Mouse (Mus musculus): ENCODE measurements around the gene Gm49387. TPM values are rescaled to one million over a fixed set of nuclear protein-coding genes. Genes with fewer than 3 reads are reported as not detected.

Gene Gm49387
- polyA plus RNA-seq, 1 experiment from 2014 or later = 0.94 TPM

GRCm38 (mm10) chr14:31510322-31510721, 130.4 kb downstream of the Gm49387 start:
- no peak for ATAC-seq
- no peak overlapping the region for H3K9ac ChIP-seq (ENCODE audit: low read depth, low read length)
- no peaks in the 10 kb centered on the region for H3K4me1 ChIP-seq (replicated peaks; ENCODE audit: control insufficient read depth, insufficient read depth, low read length)
- peaks cover 41% of the 10 kb centered on the region for H3K36me3 ChIP-seq (ENCODE audit: control insufficient read depth, insufficient read depth)
- H3K27me3 ChIP-seq (replicated peaks; ENCODE audit: control insufficient read depth, insufficient read depth, low read length) = no peaks in the 10 kb centered on the region
- H3K4me3 ChIP-seq (ENCODE audit: low read depth, low read length) = no peak overlapping the region
- TF ChIP-seq CTCF (IDR thresholded peaks at IDR 0.05; ENCODE audit: low read depth) = no peak
- H3K27ac ChIP-seq (ENCODE audit: low read depth, low read length) = no peak overlapping the region
- no peak overlapping the region for H3K4me2 ChIP-seq (replicated peaks; ENCODE audit: low read depth)
- no peaks in the 10 kb centered on the region for H3K9me3 ChIP-seq (ENCODE audit: control insufficient read depth)
- 91% methylated on average over 3 of the region's 3 CpGs for WGBS

DNA sequence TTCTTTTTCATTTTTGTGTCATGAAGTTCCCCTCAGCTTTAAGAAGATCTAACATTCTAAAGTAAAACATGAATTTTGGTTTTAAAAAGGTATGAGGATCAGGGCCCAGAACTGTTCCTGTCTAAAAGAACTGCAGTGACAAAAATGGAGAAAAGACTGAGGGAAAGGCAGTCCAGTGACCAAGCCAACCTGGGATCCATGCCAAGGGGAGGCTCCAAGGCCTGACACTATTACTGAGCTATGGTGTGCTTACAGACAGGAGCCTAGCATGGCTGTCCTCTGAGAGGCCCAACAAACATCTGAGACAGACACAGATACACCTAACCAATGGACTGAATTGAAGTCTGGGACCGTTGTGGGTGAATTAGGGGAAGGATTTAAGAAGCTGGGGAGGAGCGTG, 130.8 kb downstream of the Gm49387 start:
- no peak overlapping the region for H3K4me3 ChIP-seq (ENCODE audit: low read depth, low read length)
- ATAC-seq = no peak
- H3K9me3 ChIP-seq (ENCODE audit: control insufficient read depth) = no peaks in the 10 kb centered on the region
- peaks cover 44% of the 10 kb centered on the region for H3K36me3 ChIP-seq (ENCODE audit: control insufficient read depth, insufficient read depth)
- H3K4me2 ChIP-seq (replicated peaks; ENCODE audit: low read depth) = no peak overlapping the region
- no peaks in the 10 kb centered on the region for H3K27me3 ChIP-seq (replicated peaks; ENCODE audit: control insufficient read depth, insufficient read depth, low read length)
- no peak for TF ChIP-seq CTCF (IDR thresholded peaks at IDR 0.05; ENCODE audit: low read depth)
- H3K9ac ChIP-seq (ENCODE audit: low read depth, low read length) = no peak overlapping the region
- no peak overlapping the region for H3K27ac ChIP-seq (ENCODE audit: low read depth, low read length)
- WGBS = 100% methylated on average over 2 of the region's 2 CpGs
- no peaks in the 10 kb centered on the region for H3K4me1 ChIP-seq (replicated peaks; ENCODE audit: control insufficient read depth, insufficient read depth, low read length)

DNA sequence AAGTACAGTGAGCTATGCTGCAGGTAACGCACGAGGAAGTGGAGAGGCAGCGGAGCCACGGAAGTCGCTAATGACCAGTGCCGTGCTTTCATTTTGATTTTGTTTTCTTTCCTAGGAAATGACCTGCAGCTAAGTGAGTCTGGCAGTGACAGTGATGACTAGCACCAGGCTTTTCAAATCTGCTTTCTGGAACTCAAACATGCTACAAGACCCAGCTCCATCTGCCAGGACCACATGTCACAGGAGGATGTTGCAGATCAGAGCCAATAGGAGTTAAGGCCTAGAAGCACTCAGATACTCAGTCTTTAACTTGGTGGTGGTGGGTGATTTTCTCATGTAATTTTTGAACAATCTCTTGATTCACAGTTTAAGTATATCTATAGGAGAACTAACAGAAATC, 134.2 kb downstream of the Gm49387 start:
- H3K9me3 ChIP-seq (ENCODE audit: control insufficient read depth) = no peaks in the 10 kb centered on the region
- no peak overlapping the region for H3K27ac ChIP-seq (ENCODE audit: low read depth, low read length)
- H3K4me3 ChIP-seq (ENCODE audit: low read depth, low read length) = no peak overlapping the region
- H3K36me3 ChIP-seq (ENCODE audit: control insufficient read depth, insufficient read depth) = peaks cover 74% of the 10 kb centered on the region
- no peak for TF ChIP-seq CTCF (IDR thresholded peaks at IDR 0.05; ENCODE audit: low read depth)
- no peak overlapping the region for H3K4me2 ChIP-seq (replicated peaks; ENCODE audit: low read depth)
- no peak overlapping the region for H3K9ac ChIP-seq (ENCODE audit: low read depth, low read length)
- ATAC-seq = no peak
- 95% methylated on average over 6 of the region's 6 CpGs for WGBS
- no peaks in the 10 kb centered on the region for H3K27me3 ChIP-seq (replicated peaks; ENCODE audit: control insufficient read depth, insufficient read depth, low read length)
- H3K4me1 ChIP-seq (replicated peaks; ENCODE audit: control insufficient read depth, insufficient read depth, low read length) = no peaks in the 10 kb centered on the region

GRCm38 (mm10) chr14:31503406-31503805, 137.3 kb downstream of the Gm49387 start:
- no peak for TF ChIP-seq CTCF (IDR thresholded peaks at IDR 0.05; ENCODE audit: low read depth)
- H3K36me3 ChIP-seq (ENCODE audit: control insufficient read depth, insufficient read depth) = peaks cover 78% of the 10 kb centered on the region

More at GRCm38 (mm10) chr14:31503406-31503805, 137.3 kb downstream of the Gm49387 start:
- no peak for ATAC-seq
- Histone ChIP-seq H3K4me3 (ENCODE audit: low read depth, low read length) (no peak overlapping the region), H3K27ac (ENCODE audit: low read depth, low read length) (no peak overlapping the region), H3K9ac (ENCODE audit: low read depth, low read length) (no peak overlapping the region), H3K9me3 (ENCODE audit: control insufficient read depth) (no peaks in the 10 kb centered on the region), H3K4me2 (replicated peaks; ENCODE audit: low read depth) (no peak overlapping the region), H3K4me1 (replicated peaks; ENCODE audit: control insufficient read depth, insufficient read depth, low read length) (no peaks in the 10 kb centered on the region), H3K27me3 (replicated peaks; ENCODE audit: control insufficient read depth, insufficient read depth, low read length) (no peaks in the 10 kb centered on the region)
- WGBS = 84% methylated on average over 13 of the region's 13 CpGs

Other genes starting within 250 kb of the Gm49387 start
- 12.0 and 12.4 TPM in 2 replicates for gene Sh3bp5, start 204.8 kb downstream of the Gm49387 start, polyA plus RNA-seq (2015; fragmentation: Nextera tagmentation; extraction: Ambion mirVana)
- gene Eaf1, start 146.5 kb downstream of the Gm49387 start, polyA plus RNA-seq (2015; fragmentation: Nextera tagmentation; extraction: Ambion mirVana) = 10.8 and 11.8 TPM in 2 replicates
- 28.2 and 28.6 TPM in 2 replicates for gene Mettl6, start 145.8 kb downstream of the Gm49387 start, polyA plus RNA-seq (2015; fragmentation: Nextera tagmentation; extraction: Ambion mirVana)
- 0.66 and 0.68 TPM in 2 replicates for gene Colq, start 49.5 kb downstream of the Gm49387 start, polyA plus RNA-seq (2015; fragmentation: Nextera tagmentation; extraction: Ambion mirVana)
- gene Btd, start 150 bp upstream of the Gm49387 start, polyA plus RNA-seq (2015; fragmentation: Nextera tagmentation; extraction: Ambion mirVana) = 45.5 and 48.5 TPM in 2 replicates
- 35.5 and 41.3 TPM in 2 replicates for gene Hacl1, start 408 bp upstream of the Gm49387 start, polyA plus RNA-seq (2015; fragmentation: Nextera tagmentation; extraction: Ambion mirVana)
- gene Ankrd28, start 189.8 kb upstream of the Gm49387 start, polyA plus RNA-seq (2015; fragmentation: Nextera tagmentation; extraction: Ambion mirVana) = 3.9 and 4.6 TPM in 2 replicates

All from intestine, postnatal 0 days (tissue).